Mouse (Mus musculus) mouse embryonic stem cell (cell line): ENCODE data around the gene Chm.
"Not testable (repeated sequence)": the region's sequence is repeated elsewhere in the genome, so short reads cannot be mapped to it uniquely, and the experiment has no call there.

Source experiments
- in situ Hi-C, 2 experiments: fragments of 300-500 bp; cut with MboI; formaldehyde crosslinking; loops; 1 replicate in 1 of 2; 3 replicates in 1 of 2; pipeline ENCODE4 v1.14.3; 2019 to 2020; ENCODE audit warnings: low sequenced_read_pairs in 2 of 2, low pct_unique_long_range_greater_than_20kb in 1 of 2, mixed read lengths in 1 of 2; ENCODE audit not compliant: unreplicated experiment in 1 of 2

Gene Chm

GRCm38 (mm10) chrX:113185230-113185985, at the start of gene Chm:
TSS of gene Chm (minus strand) at chrX:113185517.
- in situ Hi-C loops, result no loop called here

DNA sequence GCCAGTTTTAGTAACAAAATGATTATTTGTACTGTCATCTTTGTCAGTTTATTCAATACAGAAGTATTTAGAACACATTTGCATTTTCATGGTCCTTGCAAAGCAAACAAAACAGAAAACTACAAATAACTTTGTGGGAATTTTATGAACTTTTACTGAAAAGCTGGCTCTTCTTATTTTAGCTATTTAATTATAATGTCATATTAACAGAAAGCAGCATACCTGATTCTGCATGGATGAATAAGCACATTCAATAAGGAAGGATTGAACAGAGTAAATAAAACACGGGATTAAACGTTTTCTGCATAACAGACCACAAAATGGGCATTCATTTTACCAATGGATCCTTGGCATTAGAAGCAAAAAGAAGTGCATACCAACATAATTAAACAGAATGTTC, 8.6 kb upstream of the Chm start:
- in situ Hi-C loops, result no loop called here

GRCm38 (mm10) chrX:113184569-113185229, 618 bp downstream of the Chm start:
- in situ Hi-C loops, result no loop called here

- in situ Hi-C loops, result not testable (repeated sequence)
Observed at GRCm38 (mm10) chrX:113180856-113181255, 4.5 kb downstream of the Chm start.

GRCm38 (mm10) chrX:113172766-113173165, 12.6 kb downstream of the Chm start:
- in situ Hi-C loops, result no loop called here

DNA sequence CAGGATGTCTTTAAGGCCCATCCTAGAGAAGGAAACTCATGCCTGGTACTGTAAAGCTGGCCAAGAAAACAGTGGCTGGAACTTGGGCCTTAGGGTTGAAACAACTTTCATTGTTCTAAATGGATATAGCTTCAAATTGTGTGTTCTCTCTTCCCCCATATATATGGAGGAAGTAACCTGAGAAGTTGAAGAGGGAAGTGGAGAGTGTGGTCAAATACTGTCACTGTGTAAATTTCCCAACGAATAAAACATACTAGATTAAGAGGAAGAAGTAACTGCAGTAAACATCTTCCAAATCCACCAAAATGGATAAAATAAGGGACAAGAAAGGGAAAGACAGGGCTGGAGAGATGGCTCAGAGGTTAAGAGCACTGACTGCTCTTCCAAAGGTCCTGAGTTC, 13.0 kb downstream of the Chm start:
- in situ Hi-C loops, result no loop called here

DNA sequence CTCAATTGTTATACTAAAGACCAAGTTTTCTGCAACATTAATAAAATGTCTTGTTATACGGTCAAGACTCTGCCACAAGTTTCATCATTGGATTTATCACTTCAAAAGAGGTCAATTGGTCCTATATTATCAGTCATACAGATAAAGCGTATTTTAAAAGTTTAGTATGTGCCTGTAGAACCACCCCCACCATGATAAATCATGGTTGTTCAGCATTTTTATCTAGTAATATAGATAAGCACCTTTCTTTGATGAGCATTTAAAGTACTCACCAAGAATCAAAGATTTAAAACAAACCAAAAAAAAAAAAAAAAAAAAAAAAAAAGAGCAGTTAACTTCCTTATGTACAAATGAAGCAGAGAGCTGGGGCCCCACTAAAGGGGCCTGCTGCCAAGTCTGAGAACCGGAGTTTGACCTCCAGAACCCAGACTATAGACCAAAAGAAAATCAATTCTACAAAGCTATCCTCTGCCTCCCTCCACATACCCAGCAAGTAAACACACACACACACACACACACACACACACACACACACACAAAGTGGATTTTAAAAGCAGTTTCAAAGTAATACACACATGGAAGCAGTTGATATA, 25.0 kb downstream of the Chm start:
- in situ Hi-C loops, result no loop called here

- in situ Hi-C loops, result no loop called here
Observed at GRCm38 (mm10) chrX:113084171-113084570, 101.1 kb downstream of the Chm start.

GRCm38 (mm10) chrX:113076053-113076452, 109.3 kb downstream of the Chm start:
- in situ Hi-C loops, result no loop called here

- in situ Hi-C loops, result no loop called here
Observed at GRCm38 (mm10) chrX:113074823-113075222, 110.5 kb downstream of the Chm start.

GRCm38 (mm10) chrX:113003621-113004020, 181.7 kb downstream of the Chm start:
- in situ Hi-C loops, result no loop called here

- in situ Hi-C loops, result no loop called here
Observed at GRCm38 (mm10) chrX:113002192-113002591, 183.1 kb downstream of the Chm start.
